Mouse (Mus musculus) erythroblast, embryonic 14.5 days (primary cell): ENCODE measurements around the gene Papolg. TPM values are rescaled to one million over a fixed set of nuclear protein-coding genes. Genes with fewer than 3 reads are reported as not detected.

Experiments
- H3K27me3 ChIP-seq: 2 replicates; pipeline ENCODE4 v1.6.1; 2012; ENCODE audit warnings: inconsistent platforms; ENCODE audit not compliant: control insufficient read depth
- H3K36me3 ChIP-seq: 2 replicates; pipeline ENCODE4 v1.6.1; 2012; ENCODE audit warnings: mild to moderate bottlenecking, inconsistent platforms; ENCODE audit not compliant: control insufficient read depth
- H3K4me1 ChIP-seq: 2 replicates; pipeline ENCODE4 v1.6.1; 2012; ENCODE audit warnings: inconsistent platforms; ENCODE audit not compliant: control insufficient read depth
- H3K4me3 ChIP-seq: replicated peaks from 2 replicates; pipeline ENCODE3; 2012; ENCODE audit warnings: moderate library complexity, mild to moderate bottlenecking, inconsistent platforms
- H3K9me3 ChIP-seq: 2 replicates; pipeline ENCODE4 v1.6.1; 2012; ENCODE audit warnings: low read length, inconsistent platforms, mixed read lengths; ENCODE audit not compliant: control insufficient read depth
- GATA1 ChIP-seq: IDR thresholded peaks from 2 replicates; pipeline ENCODE4 v1.6.1; 2012; ENCODE audit warnings: low read length, inconsistent platforms, mixed read lengths
- TAL1 ChIP-seq: IDR thresholded peaks from 3 replicates; pipeline ENCODE4 v1.6.1; 2012; ENCODE audit warnings: low read length, inconsistent platforms, mixed read lengths
- polyA plus RNA-seq: library from polyadenylated mRNA; stranded (reverse); fragments of >175 nt; gene quantifications from 2 replicates; pipeline ENCODE4 v1.2.3, GENCODE M21; 2012

Papolg gene
- polyA plus RNA-seq, 1 experiment = 0.04 TPM

DNA sequence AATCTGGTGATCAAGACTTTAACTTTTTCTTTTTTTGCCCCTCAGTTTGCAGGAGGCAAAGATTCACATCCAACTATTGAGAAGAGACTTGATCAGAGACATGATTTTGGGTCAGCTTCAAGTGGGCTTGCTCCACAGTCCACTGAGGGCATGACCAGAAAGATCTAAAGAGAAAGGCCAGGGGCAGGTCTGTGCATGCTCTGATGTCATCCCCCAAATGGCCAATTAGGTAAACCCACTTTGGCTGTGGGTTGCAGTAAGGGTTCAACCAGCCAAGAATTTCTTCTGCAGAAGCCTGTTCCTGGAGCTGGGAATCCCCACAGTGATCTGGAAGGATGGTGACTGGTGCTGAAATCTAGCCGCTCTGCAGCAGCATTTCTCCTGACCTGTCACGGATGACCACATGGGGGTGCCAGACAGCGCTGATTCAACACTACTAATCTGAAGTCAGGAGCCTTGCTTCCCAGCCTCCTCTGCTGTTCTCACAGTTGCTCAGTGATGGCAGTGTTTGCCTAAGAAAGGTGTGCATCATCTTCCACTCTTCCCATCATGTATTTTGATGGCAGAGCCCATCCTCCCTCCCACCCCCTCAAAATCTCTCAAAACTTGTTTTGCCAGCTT, 39.8 kb downstream of the Papolg start:
- H3K36me3 ChIP-seq = peaks cover 33% of the 10 kb centered on the region
- no peak overlapping the region for H3K4me3 ChIP-seq
- TF ChIP-seq GATA1 (no peak), TAL1 (no peak)
- H3K9me3 ChIP-seq = no peaks in the 10 kb centered on the region
- H3K27me3 ChIP-seq = no peaks in the 10 kb centered on the region
- H3K4me1 ChIP-seq = no peaks in the 10 kb centered on the region

DNA sequence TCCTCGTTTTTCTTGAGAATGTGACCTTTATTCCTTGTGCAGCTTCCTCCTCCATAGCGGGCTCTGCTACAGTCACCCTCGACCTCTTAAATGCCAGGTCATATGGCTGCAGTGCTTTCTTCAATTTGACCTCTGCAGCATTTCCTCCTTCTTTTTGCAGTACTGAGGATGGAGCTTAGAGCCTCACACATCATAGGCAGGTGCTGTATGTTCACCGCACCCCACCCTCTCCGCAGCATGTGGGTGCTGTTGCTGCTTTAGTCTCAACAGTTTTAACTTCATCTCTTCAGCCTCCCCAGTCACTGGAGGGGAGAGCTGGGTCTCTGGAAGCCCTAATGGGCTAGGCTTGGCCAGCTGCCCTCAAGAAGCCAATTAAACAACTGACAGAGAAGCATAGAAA, 41.7 kb downstream of the Papolg start:
- Histone ChIP-seq H3K27me3 (no peaks in the 10 kb centered on the region), H3K4me3 (no peak overlapping the region), H3K9me3 (no peaks in the 10 kb centered on the region), H3K36me3 (peaks cover 15% of the 10 kb centered on the region), H3K4me1 (no peaks in the 10 kb centered on the region)
- TF ChIP-seq TAL1 = no peak
- TF ChIP-seq GATA1 = no peak

DNA sequence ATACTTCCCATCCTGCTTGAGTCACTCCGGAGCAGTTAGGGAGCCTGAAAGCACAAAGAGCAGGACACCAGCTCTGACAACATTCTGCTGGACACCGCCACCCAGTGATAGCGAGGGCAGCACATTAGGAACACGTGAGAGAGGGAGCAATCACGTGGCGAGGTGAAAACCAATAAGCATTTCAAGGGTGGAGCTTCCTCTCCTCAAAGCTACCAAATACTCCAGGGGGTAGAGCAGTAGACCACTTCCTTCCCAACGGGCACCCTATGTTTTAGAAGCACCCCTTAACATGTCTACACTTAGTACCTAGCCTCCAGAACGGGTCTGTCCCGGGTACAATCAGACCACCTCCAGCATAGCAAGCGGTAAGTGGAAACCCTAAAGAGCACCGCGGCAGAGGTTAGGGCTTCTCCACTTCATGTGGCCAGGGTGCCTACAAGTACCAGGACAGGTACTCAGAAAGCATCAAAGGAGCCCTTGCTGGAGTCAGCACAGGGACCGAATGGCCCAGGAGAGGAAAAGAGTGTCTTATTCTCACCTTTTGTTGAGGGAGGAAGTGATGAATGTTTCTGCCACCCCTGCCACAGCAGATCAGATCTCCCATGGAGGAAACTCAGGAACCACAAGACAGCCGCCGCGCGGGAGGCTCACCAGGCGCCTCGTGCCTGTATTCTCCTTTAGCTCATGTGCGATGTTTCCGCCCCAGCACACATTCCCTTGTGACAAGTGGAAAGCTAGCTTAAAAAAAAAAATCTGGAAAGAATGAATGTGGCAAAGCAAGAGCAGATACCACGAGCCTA, 48.8 kb downstream of the Papolg start:
- Histone ChIP-seq H3K4me1 (no peaks in the 10 kb centered on the region; the same call in 1 of the 2 replicates), H3K9me3 (no peaks in the 10 kb centered on the region), H3K36me3 (no peaks in the 10 kb centered on the region), H3K4me3 (no peak overlapping the region), H3K27me3 (no peaks in the 10 kb centered on the region; the same call in 1 of the 2 replicates)
- TF ChIP-seq TAL1 = no peak
- no peak for TF ChIP-seq GATA1

DNA sequence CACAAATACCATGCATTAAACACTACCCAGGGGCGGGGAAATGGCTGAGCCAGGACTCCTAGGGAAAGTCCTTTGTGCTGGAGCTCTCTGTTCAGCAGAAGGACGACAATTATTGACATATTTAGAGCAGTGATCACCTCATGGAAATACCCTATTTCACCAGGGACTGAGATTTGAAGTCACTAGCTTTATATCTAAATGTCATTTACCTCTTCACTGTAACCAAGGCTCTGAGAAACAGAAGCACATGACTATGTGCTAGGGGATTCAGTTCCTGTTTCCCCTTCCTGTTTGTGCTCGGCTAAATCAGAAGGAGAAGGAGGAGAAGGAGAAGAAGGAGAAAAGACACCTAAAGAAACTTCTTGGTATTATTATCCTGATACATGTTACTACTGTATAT, 71.8 kb downstream of the Papolg start:
- TF ChIP-seq TAL1 = no peak
- TF ChIP-seq GATA1 = no peak
- H3K4me3 ChIP-seq = no peak overlapping the region
- no peaks in the 10 kb centered on the region for H3K27me3 ChIP-seq
- H3K36me3 ChIP-seq = no peaks in the 10 kb centered on the region
- H3K4me1 ChIP-seq = no peaks in the 10 kb centered on the region
- no peaks in the 10 kb centered on the region for H3K9me3 ChIP-seq

DNA sequence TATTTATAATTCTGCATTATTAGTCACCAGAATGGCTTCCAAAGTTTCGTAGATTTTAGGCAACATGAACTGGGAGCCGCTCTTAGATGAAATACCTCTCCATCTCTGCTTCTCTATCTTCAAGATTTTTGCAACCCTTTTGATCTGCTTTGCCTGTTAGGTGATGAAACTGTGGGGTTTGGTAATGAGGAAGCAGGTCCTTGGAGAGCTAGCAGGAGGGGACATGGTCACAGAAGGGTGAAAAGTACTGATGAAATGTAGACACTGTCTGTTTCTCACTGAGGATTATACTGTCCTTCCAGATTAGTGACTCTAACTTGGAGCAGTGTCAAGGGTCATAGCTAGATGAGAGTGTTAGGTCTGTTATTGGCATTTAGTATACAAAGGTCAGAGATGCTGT, 73.4 kb downstream of the Papolg start:
- H3K36me3 ChIP-seq = no peaks in the 10 kb centered on the region
- H3K9me3 ChIP-seq = no peaks in the 10 kb centered on the region
- H3K4me1 ChIP-seq = no peaks in the 10 kb centered on the region
- no peak overlapping the region for H3K4me3 ChIP-seq
- no peaks in the 10 kb centered on the region for H3K27me3 ChIP-seq
- no peak for TF ChIP-seq TAL1
- TF ChIP-seq GATA1 = no peak

DNA sequence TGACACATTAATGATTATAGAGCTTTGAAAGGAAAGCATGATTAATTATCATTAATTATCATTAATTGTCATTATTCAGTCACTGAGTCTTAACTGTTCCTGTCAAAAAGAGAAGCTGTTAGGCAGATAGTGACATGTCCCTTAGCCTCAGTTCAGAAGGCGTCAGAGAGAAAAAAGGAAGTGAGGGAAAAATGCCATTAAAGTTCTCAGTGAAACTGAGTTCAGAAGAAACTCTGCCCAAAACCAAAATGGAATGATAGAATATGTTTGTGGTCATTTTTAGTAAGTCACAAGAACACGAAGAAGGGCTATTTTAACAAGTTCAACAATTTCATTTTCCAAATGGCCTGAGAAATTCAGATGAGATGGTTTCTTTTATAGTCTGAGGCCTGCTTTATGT, 74.1 kb downstream of the Papolg start:
- Histone ChIP-seq H3K27me3 (no peaks in the 10 kb centered on the region), H3K36me3 (no peaks in the 10 kb centered on the region), H3K4me3 (no peak overlapping the region), H3K4me1 (no peaks in the 10 kb centered on the region), H3K9me3 (no peaks in the 10 kb centered on the region)
- TF ChIP-seq GATA1 = no peak
- TF ChIP-seq TAL1 = no peak

DNA sequence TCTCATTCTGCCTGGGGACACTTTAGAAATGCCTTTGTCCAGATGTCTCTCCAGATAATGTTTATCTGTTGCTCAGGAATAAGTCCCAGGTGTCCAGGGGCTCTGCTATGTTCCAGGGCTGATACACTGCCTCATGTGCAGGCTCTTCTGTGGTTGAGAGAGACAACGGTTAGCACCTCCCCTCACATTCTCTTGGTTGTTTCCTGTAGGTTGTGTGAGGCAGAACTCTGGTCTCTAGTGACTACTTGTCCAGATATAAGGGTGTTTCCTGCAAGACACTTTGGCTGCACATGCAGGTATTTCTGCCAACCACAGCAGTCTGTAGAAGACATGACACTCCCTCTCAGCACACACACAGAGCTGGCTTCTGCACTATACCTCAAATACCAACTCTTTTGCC, 76.3 kb downstream of the Papolg start:
- Histone ChIP-seq H3K27me3 (no peaks in the 10 kb centered on the region), H3K36me3 (no peaks in the 10 kb centered on the region), H3K4me3 (no peak overlapping the region), H3K9me3 (no peaks in the 10 kb centered on the region), H3K4me1 (no peaks in the 10 kb centered on the region)
- TF ChIP-seq TAL1 (no peak), GATA1 (no peak)

Other genes with a start within 250 kb of the Papolg start
- 0.07 and 0.21 TPM in 2 replicates for gene Pus10, start 229.6 kb downstream of the Papolg start, polyA plus RNA-seq
- gene Pex13, start 229.3 kb downstream of the Papolg start, polyA plus RNA-seq = 0.09 and 0.11 TPM in 2 replicates
- gene Rel, start 124.3 kb downstream of the Papolg start, polyA plus RNA-seq = under 0.01 and 0.01 TPM in 2 replicates
- not detected in 2 replicates for gene A830031A19Rik, start 179.8 kb upstream of the Papolg start, polyA plus RNA-seq
- gene Bcl11a, start 182.8 kb upstream of the Papolg start, polyA plus RNA-seq = 4.5 and 4.9 TPM in 2 replicates